Mouse (Mus musculus): ENCODE data around the gene Car5b. TPM values are rescaled to one million over a fixed set of nuclear protein-coding genes. Genes with fewer than 3 reads are reported as not detected.

Gene Car5b
- total RNA-seq, 4 experiments from 2014 or later = 2.1 to 3.7 (median 2.7) TPM

GRCm38 (mm10) chrX:163981092-163981491, 46.7 kb downstream of the Car5b start:
- DNase-seq (ENCODE audit: low spot score in 2 of 2) = no peak

- DNase-seq (ENCODE audit: low spot score in 2 of 2) = peak; percentile 54 to 72
Observed at GRCm38 (mm10) chrX:163958467-163958875, 69.3 kb downstream of the Car5b start, which contains the start of gene Zrsr2. TSS of gene Zrsr2 (minus strand) at chrX:163958661.

- peak in 1 of 2 experiments; percentile 31 for DNase-seq (ENCODE audit: low spot score in 2 of 2)
Observed at GRCm38 (mm10) chrX:163957803-163958466, 69.9 kb downstream of the Car5b start.

GRCm38 (mm10) chrX:163957381-163957780, 70.4 kb downstream of the Car5b start:
- DNase-seq (ENCODE audit: low spot score in 2 of 2) = no peak

GRCm38 (mm10) chrX:163951618-163952017, 76.2 kb downstream of the Car5b start:
- no peak for DNase-seq (ENCODE audit: low spot score in 2 of 2)

- no peak for DNase-seq (ENCODE audit: low spot score in 2 of 2)
Observed at GRCm38 (mm10) chrX:163944381-163944780, 83.4 kb downstream of the Car5b start.

- DNase-seq (ENCODE audit: low spot score in 2 of 2) = peak; percentile 38 to 57
Observed at GRCm38 (mm10) chrX:163938587-163938986, 89.2 kb downstream of the Car5b start.

- DNase-seq (ENCODE audit: low spot score in 2 of 2) = no peak
Observed at GRCm38 (mm10) chrX:163934731-163935130, 93.1 kb downstream of the Car5b start.

GRCm38 (mm10) chrX:163929550-163929949, 98.2 kb downstream of the Car5b start:
- no peak for DNase-seq (ENCODE audit: low spot score in 2 of 2)

Other genes starting within 250 kb of the Car5b start
- gene Ap1s2, start 119.0 kb downstream of the Car5b start, total RNA-seq (2022) = 10 to 100 TPM; 33.4 to 38.9 (median 35.7) TPM
- 10 to 100 TPM; 32.3 to 47.4 (median 38.7) TPM for gene Zrsr2, start 69.3 kb downstream of the Car5b start, total RNA-seq (2022)
- 10 to 100 TPM in 2 of 4 experiments, 1 to 10 TPM in 2; 7.0 to 11.6 (median 9.9) TPM for gene Siah1b, start 48.5 kb upstream of the Car5b start, total RNA-seq (2022)
- under 1 TPM in 1 of 4 experiments, not detected in 3; 0.39 TPM for gene Cltrn, start 60.8 kb upstream of the Car5b start, total RNA-seq (2022)
- gene Ace2, start 111.3 kb upstream of the Car5b start, total RNA-seq (2022) = under 1 TPM; 0.55 to 0.83 (median 0.64) TPM
- gene Bmx, start 230.2 kb upstream of the Car5b start, total RNA-seq (2022) = 1 to 10 TPM in 2 of 4 experiments, under 1 TPM in 2; 0.80 to 1.8 (median 1.1) TPM
- gene Pir, start 241.4 kb upstream of the Car5b start, total RNA-seq (2022) = 10 to 100 TPM in 1 of 4 experiments, 1 to 10 TPM in 3; 5.8 to 10.6 (median 8.0) TPM

Data from layer of hippocampus, adult 8-10 months (tissue).